Mouse (Mus musculus) kidney, embryonic 14.5 days (tissue): Measurements from ENCODE around the gene Ttc32. TPM values are rescaled to one million over a fixed set of nuclear protein-coding genes. Genes with fewer than 3 reads are reported as not detected.

ENCODE experiments used
- ATAC-seq: fragments of 200-750 bp; cut with Nextera tagmentation; 2 replicates; pipeline ENCODE4 v1.8.0; 2017; ENCODE audit warnings: moderate number of reproducible peaks, mild to moderate bottlenecking, moderate TSS enrichment, moderate library complexity; ENCODE audit not compliant: low FRiP score, low TSS enrichment
- H3K27ac ChIP-seq: fragments of 300-500 bp; sonication (generic); 2 replicates; pipeline ENCODE4 v1.5.1; 2014; ENCODE audit warnings: low read depth, mild to moderate bottlenecking, low read length, moderate library complexity, mixed read lengths
- H3K27me3 ChIP-seq: fragments of 300-500 bp; sonication (generic); 2 replicates; pipeline ENCODE4 v1.6.1; 2014; ENCODE audit warnings: mild to moderate bottlenecking, low read length; ENCODE audit not compliant: control insufficient read depth, insufficient read depth
- H3K36me3 ChIP-seq: fragments of 300-500 bp; sonication (generic); 2 replicates; pipeline ENCODE4 v1.6.1; 2014; ENCODE audit warnings: low read length, mixed read lengths; ENCODE audit not compliant: control insufficient read depth, insufficient read depth
- H3K4me1 ChIP-seq: fragments of 300-500 bp; sonication (generic); 2 replicates; pipeline ENCODE4 v1.6.1; 2014; ENCODE audit warnings: low read length, mixed read lengths; ENCODE audit not compliant: control insufficient read depth, insufficient read depth
- H3K4me2 ChIP-seq: fragments of 300-500 bp; sonication (generic); replicated peaks from 2 replicates; pipeline ENCODE4 v1.6.1; 2014; ENCODE audit warnings: low read depth, mild to moderate bottlenecking, low read length
- H3K4me3 ChIP-seq: fragments of 300-500 bp; sonication (generic); 2 replicates; pipeline ENCODE4 v1.5.1; 2014; ENCODE audit warnings: mild to moderate bottlenecking, low read length
- H3K9ac ChIP-seq: fragments of 300-500 bp; sonication (generic); 2 replicates; pipeline ENCODE4 v1.6.1; 2014; ENCODE audit warnings: low read depth, mild to moderate bottlenecking, low read length, moderate library complexity
- H3K9me3 ChIP-seq: fragments of 300-500 bp; sonication (generic); 2 replicates; pipeline ENCODE4 v1.6.1; 2016; ENCODE audit warnings: low read length; ENCODE audit not compliant: control insufficient read depth
- WGBS: fragments of 180-500 bp; shearing (Covaris S2); extraction: QIAGEN DNeasy Blood & Tissue Kit; methylation state at CpG from one replicate; pipeline ENCODE4 v1.1.7; 2014; 5-methylcytosine and 5-hydroxymethylcytosine counted together
- polyA plus RNA-seq: library from polyadenylated mRNA; unstranded; fragments of >200 nt; fragmentation: Nextera tagmentation; extraction: Ambion mirVana; gene quantifications from 2 replicates; pipeline ENCODE4 v1.2.1, GENCODE M21; 2014

The Ttc32 gene
- polyA plus RNA-seq, 1 experiment from 2014 or later: 26.1 TPM

DNA sequence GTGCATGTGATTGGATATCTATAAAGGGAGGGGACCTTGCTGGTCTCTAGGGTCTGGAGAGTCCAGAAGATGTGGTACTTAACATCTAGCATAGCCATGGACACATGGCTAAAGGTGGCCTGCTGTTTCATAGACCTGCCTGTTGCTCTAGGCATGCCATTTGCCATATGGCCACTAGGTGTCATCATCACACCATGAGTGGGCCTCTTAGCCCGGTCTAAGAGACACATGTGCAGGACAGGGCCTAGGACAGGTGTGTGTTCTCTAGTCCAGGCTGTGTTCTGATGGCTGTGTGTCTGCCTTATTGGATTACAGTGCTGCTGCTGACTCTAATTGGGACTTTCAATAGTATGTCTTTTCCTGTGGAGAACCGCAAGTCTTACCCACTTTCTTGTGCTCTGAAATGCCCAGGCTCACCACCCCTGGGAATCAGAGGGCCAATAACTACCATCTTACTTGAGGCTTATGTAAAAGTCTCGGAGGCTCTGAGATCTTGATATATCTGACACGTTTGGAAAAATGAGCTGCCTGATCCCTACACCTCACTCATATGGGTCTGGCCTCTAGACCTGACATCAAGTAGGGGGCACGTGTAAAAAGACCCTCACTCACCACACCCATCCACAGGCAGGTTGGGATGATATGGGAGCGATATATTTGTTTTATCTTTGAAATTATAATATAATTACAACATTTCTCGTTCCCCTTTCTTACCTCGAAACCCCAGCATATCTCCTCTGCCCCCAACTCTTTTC is 22.5 kb downstream of the Ttc32 start:
- no peak overlapping the region for H3K9ac ChIP-seq
- H3K36me3 ChIP-seq: no peaks in the 10 kb centered on the region
- no peak overlapping the region for H3K4me3 ChIP-seq
- no peaks in the 10 kb centered on the region for H3K4me1 ChIP-seq
- ATAC-seq: peak; percentile 89
- H3K9me3 ChIP-seq: no peaks in the 10 kb centered on the region
- no peak overlapping the region for H3K27ac ChIP-seq
- WGBS: 56% methylated on average over 8 of the region's 8 CpGs
- H3K27me3 ChIP-seq: 0 out of 2 replicates have a peak, but pooled peaks cover 3% of the 10 kb centered on the region
- no peak overlapping the region for H3K4me2 ChIP-seq

DNA sequence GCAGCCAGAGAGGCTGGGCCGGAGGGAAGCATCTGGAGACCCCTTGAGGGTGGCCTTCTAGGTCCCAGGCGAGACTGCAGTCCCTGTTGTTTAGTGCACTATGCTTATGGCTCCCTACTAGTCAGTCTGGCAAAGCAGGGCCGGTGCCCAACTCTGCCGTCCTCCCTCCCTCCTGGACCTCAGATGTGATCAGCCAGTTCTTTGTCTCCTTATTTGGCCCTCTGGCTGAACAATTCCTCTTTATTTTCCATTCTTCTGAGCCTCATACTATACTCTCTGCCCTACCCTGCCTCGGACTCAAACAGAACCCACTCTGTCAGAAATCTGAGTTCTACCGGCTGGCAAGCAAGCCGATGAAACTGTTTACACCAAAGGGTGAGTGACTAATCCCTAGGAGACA is 23.5 kb downstream of the Ttc32 start:
- Histone ChIP-seq H3K27ac (no peak overlapping the region), H3K4me1 (no peaks in the 10 kb centered on the region), H3K27me3 (0 out of 2 replicates have a peak, but pooled peaks cover 3% of the 10 kb centered on the region), H3K36me3 (no peaks in the 10 kb centered on the region), H3K4me2 (no peak overlapping the region), H3K9me3 (no peaks in the 10 kb centered on the region), H3K9ac (no peak overlapping the region), H3K4me3 (no peak overlapping the region)
- WGBS: 76% methylated on average over 7 of the region's 7 CpGs
- peak; percentile 32; the same call in 1 of the 2 replicates for ATAC-seq

DNA sequence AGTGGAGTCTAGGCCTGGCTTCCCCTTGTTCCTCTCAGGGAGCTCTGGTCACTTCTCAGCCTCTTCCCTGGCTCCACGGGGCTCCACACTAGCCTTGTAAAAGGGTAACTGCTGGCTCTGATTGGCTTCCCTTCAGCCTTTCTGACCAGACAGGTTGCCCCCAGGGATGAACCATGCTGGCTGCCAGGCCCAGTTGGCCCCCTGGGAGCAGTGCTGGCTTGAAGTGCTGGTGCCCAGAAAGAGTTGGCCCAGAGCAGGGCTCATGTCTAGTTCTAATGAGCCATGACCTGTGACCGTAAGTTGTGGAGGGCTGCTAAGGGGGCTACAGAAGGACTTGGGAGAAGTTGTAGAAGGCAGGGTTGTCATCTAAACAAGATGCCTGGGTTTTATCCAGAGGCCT is 24.2 kb downstream of the Ttc32 start:
- H3K9ac ChIP-seq: no peak overlapping the region
- H3K27me3 ChIP-seq: 0 out of 2 replicates have a peak, but pooled peaks cover 3% of the 10 kb centered on the region
- no peaks in the 10 kb centered on the region for H3K4me1 ChIP-seq
- H3K9me3 ChIP-seq: no peaks in the 10 kb centered on the region
- 59% methylated on average over 2 of the region's 2 CpGs for WGBS
- no peak overlapping the region for H3K4me3 ChIP-seq
- H3K27ac ChIP-seq: no peak overlapping the region
- ATAC-seq: no peak
- no peaks in the 10 kb centered on the region for H3K36me3 ChIP-seq
- H3K4me2 ChIP-seq: no peak overlapping the region

DNA sequence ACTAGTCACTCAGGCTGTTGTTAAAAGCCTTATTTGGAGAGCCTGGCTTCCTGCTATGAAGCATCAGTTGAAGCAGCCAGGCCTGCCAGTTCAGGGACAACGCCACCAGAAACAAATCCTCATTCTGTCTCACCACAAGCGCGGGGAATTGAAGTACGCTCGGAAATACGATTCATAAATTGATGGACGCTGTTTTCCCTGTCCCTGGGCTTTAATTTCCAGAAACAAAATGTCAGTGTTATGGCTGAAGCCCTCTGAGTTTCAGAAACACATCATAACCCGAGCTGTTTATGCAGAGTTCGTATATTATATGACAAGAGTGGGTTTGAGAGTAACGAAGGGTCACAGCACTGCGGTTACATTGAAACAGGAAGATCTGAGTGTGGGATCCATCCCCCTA is 25.5 kb downstream of the Ttc32 start:
- Histone ChIP-seq H3K4me2 (no peak overlapping the region), H3K4me3 (no peak overlapping the region), H3K27me3 (0 out of 2 replicates have a peak, but pooled peaks cover 3% of the 10 kb centered on the region), H3K36me3 (no peaks in the 10 kb centered on the region), H3K9ac (no peak overlapping the region), H3K27ac (no peak overlapping the region), H3K9me3 (no peaks in the 10 kb centered on the region), H3K4me1 (no peaks in the 10 kb centered on the region)
- no peak for ATAC-seq
- WGBS: 35% methylated on average over 11 of the region's 11 CpGs

DNA sequence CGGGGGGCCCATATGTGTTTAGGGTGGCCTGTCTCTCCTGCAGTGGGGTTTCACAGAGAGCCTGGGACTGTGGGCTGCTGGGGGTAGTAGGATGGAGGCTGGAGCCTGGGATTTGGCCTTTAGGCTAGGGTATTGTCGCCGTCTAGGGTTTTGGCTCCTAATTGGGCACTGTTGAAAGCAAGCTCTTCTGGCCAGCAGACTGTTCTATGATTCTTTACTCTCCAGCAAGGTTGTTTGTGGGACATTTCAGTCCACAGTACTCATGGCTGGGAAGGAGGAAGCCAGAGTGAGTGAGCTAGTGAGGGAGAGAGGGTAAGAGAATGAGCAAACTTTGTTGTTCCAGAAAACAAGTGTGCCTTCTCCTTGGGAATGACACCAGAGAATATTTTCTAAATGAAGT is 29.7 kb downstream of the Ttc32 start:
- no peak for ATAC-seq
- Histone ChIP-seq H3K27ac (no peak overlapping the region), H3K4me3 (no peak overlapping the region), H3K9ac (no peak overlapping the region), H3K36me3 (no peaks in the 10 kb centered on the region), H3K4me1 (no peaks in the 10 kb centered on the region), H3K9me3 (no peaks in the 10 kb centered on the region), H3K27me3 (0 out of 2 replicates have a peak, but pooled peaks cover 3% of the 10 kb centered on the region), H3K4me2 (no peak overlapping the region)
- 79% methylated on average over 3 of the region's 3 CpGs for WGBS

DNA sequence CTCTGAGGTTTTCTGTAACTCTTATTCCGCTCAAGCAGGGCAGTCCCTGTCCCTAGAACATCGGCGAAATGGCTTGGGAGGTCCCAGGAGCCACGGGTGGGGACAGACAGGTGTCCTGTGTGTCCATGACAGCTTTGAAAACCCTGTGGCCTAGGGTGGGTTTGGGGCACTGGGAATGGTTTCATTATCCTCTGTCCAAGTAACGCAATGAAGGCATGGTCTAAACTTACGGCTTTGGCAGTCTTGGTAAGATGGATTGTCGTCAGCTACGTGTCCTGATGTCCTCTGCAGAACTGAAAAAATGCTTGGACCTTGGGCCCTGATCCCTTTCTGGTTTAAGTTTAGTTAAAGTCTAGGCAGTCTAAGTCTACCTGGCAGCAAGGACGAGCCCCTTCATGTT is 30.2 kb downstream of the Ttc32 start:
- Histone ChIP-seq H3K4me3 (no peak overlapping the region), H3K27me3 (0 out of 2 replicates have a peak, but pooled peaks cover 3% of the 10 kb centered on the region), H3K4me2 (no peak overlapping the region), H3K27ac (no peak overlapping the region), H3K9ac (no peak overlapping the region), H3K9me3 (no peaks in the 10 kb centered on the region), H3K4me1 (no peaks in the 10 kb centered on the region), H3K36me3 (no peaks in the 10 kb centered on the region)
- no peak for ATAC-seq
- 77% methylated on average over 9 of the region's 9 CpGs for WGBS

DNA sequence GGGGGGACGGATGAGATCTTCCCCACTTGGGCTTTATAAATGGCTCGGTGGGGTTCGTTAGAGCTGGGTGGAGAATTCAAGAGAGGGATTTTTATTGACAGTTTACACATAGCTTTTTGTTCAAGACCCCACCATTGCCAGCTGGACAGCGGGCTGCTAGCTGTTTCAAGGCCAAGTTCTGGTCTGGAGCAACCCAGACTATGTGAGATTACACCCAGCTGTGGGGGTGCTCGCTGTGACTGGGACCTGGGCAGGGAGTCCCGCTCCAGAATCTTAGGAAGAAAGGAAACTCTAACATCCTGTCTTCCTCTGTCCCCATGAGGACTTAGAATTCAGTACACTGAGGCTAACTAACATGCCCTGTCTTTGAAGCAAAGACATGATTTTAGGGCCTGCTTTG is 33.8 kb downstream of the Ttc32 start:
- WGBS: 80% methylated on average over 6 of the region's 6 CpGs
- no peak overlapping the region for H3K4me2 ChIP-seq
- H3K4me1 ChIP-seq: no peaks in the 10 kb centered on the region
- ATAC-seq: no peak
- no peak overlapping the region for H3K9ac ChIP-seq
- no peaks in the 10 kb centered on the region for H3K9me3 ChIP-seq
- H3K27me3 ChIP-seq: no peaks in the 10 kb centered on the region
- no peak overlapping the region for H3K27ac ChIP-seq
- no peaks in the 10 kb centered on the region for H3K36me3 ChIP-seq
- no peak overlapping the region for H3K4me3 ChIP-seq

DNA sequence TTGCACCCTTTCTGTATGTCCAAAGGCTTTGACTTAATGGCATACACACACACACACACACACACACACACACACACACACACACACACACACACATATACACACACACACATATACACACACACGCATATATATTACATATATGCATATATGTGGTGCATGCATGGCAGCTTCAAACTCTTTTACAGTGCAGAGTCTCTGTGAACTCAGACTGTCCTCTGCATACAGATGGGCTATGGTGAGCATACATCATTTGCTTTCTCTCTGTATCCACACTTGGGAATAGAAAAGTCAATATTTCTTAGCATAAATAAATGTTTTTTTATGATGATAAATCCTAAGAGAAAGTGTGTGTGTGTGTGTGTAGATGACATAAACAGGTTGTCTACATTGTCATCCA is 41.3 kb downstream of the Ttc32 start:
- H3K4me2 ChIP-seq: no peak overlapping the region
- H3K27ac ChIP-seq: no peak overlapping the region
- 96% methylated on average over 1 of the region's 1 CpGs for WGBS
- H3K9me3 ChIP-seq: no peaks in the 10 kb centered on the region
- ATAC-seq: no peak
- H3K36me3 ChIP-seq: no peaks in the 10 kb centered on the region
- no peaks in the 10 kb centered on the region for H3K27me3 ChIP-seq
- H3K9ac ChIP-seq: no peak overlapping the region
- no peak overlapping the region for H3K4me3 ChIP-seq
- H3K4me1 ChIP-seq: no peaks in the 10 kb centered on the region

DNA sequence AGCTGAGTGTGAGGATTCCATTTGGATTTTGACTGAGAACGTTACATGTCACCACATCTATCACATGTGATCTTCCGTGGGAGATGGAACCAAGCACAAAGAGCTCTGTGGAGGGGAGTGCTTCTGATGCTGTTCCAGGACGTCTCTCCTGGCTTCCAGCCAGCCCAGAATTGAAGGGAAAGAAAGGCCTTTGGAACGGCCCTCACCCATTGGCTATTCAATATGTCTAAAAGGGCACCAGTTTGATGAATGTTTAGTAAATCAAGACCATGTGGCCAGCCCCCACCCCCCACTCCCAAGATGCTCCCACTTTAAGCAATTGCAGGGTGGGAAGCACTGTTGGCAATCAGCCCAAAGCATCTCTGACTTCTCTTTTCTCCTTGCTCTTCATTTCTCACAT is 41.7 kb downstream of the Ttc32 start:
- Histone ChIP-seq H3K4me1 (no peaks in the 10 kb centered on the region), H3K4me3 (no peak overlapping the region), H3K36me3 (no peaks in the 10 kb centered on the region), H3K27ac (no peak overlapping the region), H3K4me2 (no peak overlapping the region), H3K9me3 (no peaks in the 10 kb centered on the region), H3K27me3 (no peaks in the 10 kb centered on the region), H3K9ac (no peak overlapping the region)
- ATAC-seq: no peak
- 48% methylated on average over 4 of the region's 4 CpGs for WGBS
